Mouse (Mus musculus) testis, postnatal 14 days (tissue): ENCODE measurements around the gene Dnm3.
A peak's percentile ranks its signal among the peaks of the same experiment; 100 is the strongest.

Source experiments
- DNase-seq: peaks from one replicate; pipeline ENCODE4 v3.0.0; 2021; ENCODE audit warnings: low spot score

Dnm3 gene

GRCm38 (mm10) chr1:162074626-162075410 lies 403.0 kb downstream of the Dnm3 start:
- DNase-seq: no peak

- no peak for DNase-seq
Observed at GRCm38 (mm10) chr1:162072917-162073578, 404.8 kb downstream of the Dnm3 start.

GRCm38 (mm10) chr1:162053608-162054007 lies 424.2 kb downstream of the Dnm3 start:
- no peak for DNase-seq

- DNase-seq: no peak
Observed at GRCm38 (mm10) chr1:162053186-162053585, 424.6 kb downstream of the Dnm3 start.

- no peak for DNase-seq
Observed at GRCm38 (mm10) chr1:162052755-162053154, 425.1 kb downstream of the Dnm3 start.

- no peak for DNase-seq
Observed at GRCm38 (mm10) chr1:162052138-162052537, 425.7 kb downstream of the Dnm3 start.

- no peak for DNase-seq
Observed at GRCm38 (mm10) chr1:162051710-162052109, 426.1 kb downstream of the Dnm3 start.

GRCm38 (mm10) chr1:162047673-162048072 lies 430.2 kb downstream of the Dnm3 start:
- DNase-seq: no peak

GRCm38 (mm10) chr1:162043788-162044717 lies 433.8 kb downstream of the Dnm3 start:
- no peak for DNase-seq

GRCm38 (mm10) chr1:162043216-162043615 lies 434.6 kb downstream of the Dnm3 start:
- no peak for DNase-seq

GRCm38 (mm10) chr1:162042384-162042783 lies 435.4 kb downstream of the Dnm3 start:
- DNase-seq: no peak

- DNase-seq: peak; percentile 71
Observed at GRCm38 (mm10) chr1:162040490-162041274, 437.2 kb downstream of the Dnm3 start.

GRCm38 (mm10) chr1:162039808-162040207 lies 438.0 kb downstream of the Dnm3 start:
- DNase-seq: peak; percentile 63

GRCm38 (mm10) chr1:162039011-162039595 lies 438.7 kb downstream of the Dnm3 start:
- DNase-seq: no peak

GRCm38 (mm10) chr1:162038431-162038830 lies 439.4 kb downstream of the Dnm3 start:
- no peak for DNase-seq

- peak; percentile 26 for DNase-seq
Observed at GRCm38 (mm10) chr1:162037968-162038421, 439.8 kb downstream of the Dnm3 start.

- DNase-seq: no peak
Observed at GRCm38 (mm10) chr1:162037185-162037765, 440.6 kb downstream of the Dnm3 start.

- DNase-seq: no peak
Observed at GRCm38 (mm10) chr1:162036461-162036835, 441.4 kb downstream of the Dnm3 start.

- DNase-seq: no peak
Observed at GRCm38 (mm10) chr1:162035800-162036460, 441.9 kb downstream of the Dnm3 start.

GRCm38 (mm10) chr1:162023681-162024270 lies 454.1 kb downstream of the Dnm3 start:
- DNase-seq: no peak
